Mouse (Mus musculus): ENCODE measurements around the gene Zdhhc6. TPM values are rescaled to one million over a fixed set of nuclear protein-coding genes. Genes with fewer than 3 reads are reported as not detected.

Zdhhc6 gene
- polyA plus RNA-seq, 1 experiment from 2014 or later: 111 TPM

GRCm38 (mm10) chr19:55292210-55292850 lies 23.5 kb downstream of the Zdhhc6 start:
- Histone ChIP-seq H3K4me3 (ENCODE audit: low read length) (no peak overlapping the region), H3K4me1 (ENCODE audit: insufficient read depth, low read length) (no peaks in the 10 kb centered on the region), H3K4me2 (replicated peaks; ENCODE audit: low read depth, low read length) (no peak overlapping the region), H3K27me3 (ENCODE audit: insufficient read depth, low read length) (no peaks in the 10 kb centered on the region), H3K36me3 (ENCODE audit: insufficient read depth, low read length) (peaks cover 52% of the 10 kb centered on the region), H3K9ac (replicated peaks; ENCODE audit: low read length) (no peak overlapping the region), H3K27ac (ENCODE audit: low read length) (no peak overlapping the region), H3K9me3 (ENCODE audit: low read length) (no peaks in the 10 kb centered on the region)
- 94% methylated on average over 2 of the region's 2 CpGs for WGBS
- ATAC-seq (ENCODE audit: low FRiP score, low TSS enrichment): no peak

GRCm38 (mm10) chr19:55290621-55291270 lies 25.1 kb downstream of the Zdhhc6 start:
- H3K9me3 ChIP-seq (ENCODE audit: low read length): no peaks in the 10 kb centered on the region
- no peak overlapping the region for H3K4me2 ChIP-seq (replicated peaks; ENCODE audit: low read depth, low read length)
- no peak overlapping the region for H3K9ac ChIP-seq (replicated peaks; ENCODE audit: low read length)
- no peak overlapping the region for H3K27ac ChIP-seq (ENCODE audit: low read length)
- no peaks in the 10 kb centered on the region for H3K27me3 ChIP-seq (ENCODE audit: insufficient read depth, low read length)
- H3K4me1 ChIP-seq (ENCODE audit: insufficient read depth, low read length): no peaks in the 10 kb centered on the region
- peaks cover 42% of the 10 kb centered on the region for H3K36me3 ChIP-seq (ENCODE audit: insufficient read depth, low read length)
- ATAC-seq (ENCODE audit: low FRiP score, low TSS enrichment): no peak
- WGBS: 88% methylated on average over 2 of the region's 2 CpGs
- no peak overlapping the region for H3K4me3 ChIP-seq (ENCODE audit: low read length)

- Histone ChIP-seq H3K4me1 (ENCODE audit: insufficient read depth, low read length) (no peaks in the 10 kb centered on the region), H3K27ac (ENCODE audit: low read length) (no peak overlapping the region), H3K9ac (replicated peaks; ENCODE audit: low read length) (no peak overlapping the region), H3K27me3 (ENCODE audit: insufficient read depth, low read length) (no peaks in the 10 kb centered on the region), H3K36me3 (ENCODE audit: insufficient read depth, low read length) (peaks cover 32% of the 10 kb centered on the region), H3K4me2 (replicated peaks; ENCODE audit: low read depth, low read length) (no peak overlapping the region), H3K9me3 (ENCODE audit: low read length) (no peaks in the 10 kb centered on the region), H3K4me3 (ENCODE audit: low read length) (no peak overlapping the region)
- no peak for ATAC-seq (ENCODE audit: low FRiP score, low TSS enrichment)
These were observed 26.9 kb downstream of the Zdhhc6 start for GRCm38 (mm10) chr19:55288974-55289373.

GRCm38 (mm10) chr19:55286034-55286433 lies 29.8 kb downstream of the Zdhhc6 start:
- Histone ChIP-seq H3K4me1 (ENCODE audit: insufficient read depth, low read length) (no peaks in the 10 kb centered on the region), H3K36me3 (ENCODE audit: insufficient read depth, low read length) (peaks cover 44% of the 10 kb centered on the region), H3K9me3 (ENCODE audit: low read length) (no peaks in the 10 kb centered on the region), H3K4me2 (replicated peaks; ENCODE audit: low read depth, low read length) (no peak overlapping the region), H3K27me3 (ENCODE audit: insufficient read depth, low read length) (no peaks in the 10 kb centered on the region), H3K4me3 (ENCODE audit: low read length) (no peak overlapping the region), H3K9ac (replicated peaks; ENCODE audit: low read length) (no peak overlapping the region), H3K27ac (ENCODE audit: low read length) (no peak overlapping the region)
- 87% methylated on average over 4 of the region's 4 CpGs for WGBS
- no peak for ATAC-seq (ENCODE audit: low FRiP score, low TSS enrichment)

DNA sequence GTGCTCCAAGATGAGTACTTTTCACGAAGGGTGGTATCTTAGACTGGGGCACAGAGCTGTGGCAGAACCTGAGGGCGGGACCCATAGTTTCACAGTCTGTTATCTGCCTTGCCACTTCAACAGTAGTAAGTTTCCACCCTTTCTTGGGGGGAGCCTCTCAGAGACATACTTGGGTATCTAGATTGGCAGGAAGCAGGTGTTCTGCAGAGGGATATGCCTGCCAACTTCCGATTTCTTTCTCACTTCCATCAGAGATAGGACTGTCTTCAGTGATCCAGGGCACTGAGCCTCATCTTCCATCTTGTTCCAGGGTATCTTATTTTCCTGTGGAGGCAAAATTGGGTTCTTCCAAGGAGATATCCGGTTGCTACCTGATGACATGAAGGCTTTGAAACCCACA lies 31.7 kb downstream of the Zdhhc6 start:
- H3K27ac ChIP-seq (ENCODE audit: low read length): no peak overlapping the region
- 93% methylated on average over 4 of the region's 4 CpGs for WGBS
- peaks cover 34% of the 10 kb centered on the region for H3K36me3 ChIP-seq (ENCODE audit: insufficient read depth, low read length)
- no peaks in the 10 kb centered on the region for H3K27me3 ChIP-seq (ENCODE audit: insufficient read depth, low read length)
- H3K9ac ChIP-seq (replicated peaks; ENCODE audit: low read length): no peak overlapping the region
- H3K4me2 ChIP-seq (replicated peaks; ENCODE audit: low read depth, low read length): no peak overlapping the region
- H3K9me3 ChIP-seq (ENCODE audit: low read length): no peaks in the 10 kb centered on the region
- H3K4me1 ChIP-seq (ENCODE audit: insufficient read depth, low read length): no peaks in the 10 kb centered on the region
- H3K4me3 ChIP-seq (ENCODE audit: low read length): no peak overlapping the region
- ATAC-seq (ENCODE audit: low FRiP score, low TSS enrichment): no peak

DNA sequence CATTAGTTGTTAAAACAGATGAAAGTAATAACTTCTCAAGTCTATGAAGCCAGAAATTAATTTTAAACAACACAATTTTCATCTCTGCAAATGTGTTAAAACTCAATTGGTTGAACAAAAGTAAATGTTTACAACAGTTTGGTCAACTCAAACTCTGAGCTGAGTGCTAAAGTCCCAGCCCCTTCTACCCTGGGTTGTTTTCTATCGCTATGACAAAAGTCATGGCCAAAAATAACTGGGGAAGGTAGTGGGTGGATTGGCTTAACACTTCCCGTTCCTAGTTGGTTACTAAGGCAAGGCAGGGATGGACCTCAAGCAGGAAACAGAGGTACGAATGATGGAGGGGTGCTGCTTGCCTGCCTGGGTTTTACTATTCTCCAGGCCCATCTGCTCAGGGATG lies 39.1 kb downstream of the Zdhhc6 start:
- no peaks in the 10 kb centered on the region for H3K9me3 ChIP-seq (ENCODE audit: low read length)
- 89% methylated on average over 3 of the region's 3 CpGs for WGBS
- H3K4me1 ChIP-seq (ENCODE audit: insufficient read depth, low read length): no peaks in the 10 kb centered on the region
- H3K9ac ChIP-seq (replicated peaks; ENCODE audit: low read length): no peak overlapping the region
- ATAC-seq (ENCODE audit: low FRiP score, low TSS enrichment): no peak
- no peak overlapping the region for H3K4me3 ChIP-seq (ENCODE audit: low read length)
- H3K36me3 ChIP-seq (ENCODE audit: insufficient read depth, low read length): peaks cover 16% of the 10 kb centered on the region
- H3K27me3 ChIP-seq (ENCODE audit: insufficient read depth, low read length): no peaks in the 10 kb centered on the region
- no peak overlapping the region for H3K27ac ChIP-seq (ENCODE audit: low read length)
- no peak overlapping the region for H3K4me2 ChIP-seq (replicated peaks; ENCODE audit: low read depth, low read length)

DNA sequence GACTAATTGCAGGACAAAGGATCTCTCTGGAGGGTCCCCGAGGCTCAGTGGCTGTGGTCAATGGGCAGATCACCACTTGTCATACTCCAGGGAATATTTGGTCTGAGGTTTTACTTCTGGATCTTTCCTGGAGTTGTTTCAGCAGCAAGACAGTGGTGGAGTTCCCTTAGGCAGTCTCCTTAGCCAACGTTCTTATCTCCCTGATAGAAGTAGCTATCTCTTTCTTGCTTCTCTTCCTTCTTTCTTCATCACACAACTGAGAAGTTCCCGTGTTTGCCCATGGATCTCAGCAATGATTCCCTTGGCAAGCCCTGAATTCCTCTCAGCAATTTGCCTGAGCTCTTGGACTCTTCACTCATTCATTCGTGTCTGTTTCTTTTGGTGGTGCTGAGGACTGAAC lies 39.7 kb downstream of the Zdhhc6 start:
- Histone ChIP-seq H3K4me1 (ENCODE audit: insufficient read depth, low read length) (no peaks in the 10 kb centered on the region; the same call in 1 of the 2 replicates), H3K36me3 (ENCODE audit: insufficient read depth, low read length) (peaks cover 10% of the 10 kb centered on the region), H3K4me3 (ENCODE audit: low read length) (no peak overlapping the region), H3K27me3 (ENCODE audit: insufficient read depth, low read length) (no peaks in the 10 kb centered on the region), H3K9me3 (ENCODE audit: low read length) (no peaks in the 10 kb centered on the region), H3K9ac (replicated peaks; ENCODE audit: low read length) (no peak overlapping the region), H3K4me2 (replicated peaks; ENCODE audit: low read depth, low read length) (no peak overlapping the region), H3K27ac (ENCODE audit: low read length) (no peak overlapping the region)
- WGBS: 84% methylated on average over 4 of the region's 4 CpGs
- ATAC-seq (ENCODE audit: low FRiP score, low TSS enrichment): no peak

DNA sequence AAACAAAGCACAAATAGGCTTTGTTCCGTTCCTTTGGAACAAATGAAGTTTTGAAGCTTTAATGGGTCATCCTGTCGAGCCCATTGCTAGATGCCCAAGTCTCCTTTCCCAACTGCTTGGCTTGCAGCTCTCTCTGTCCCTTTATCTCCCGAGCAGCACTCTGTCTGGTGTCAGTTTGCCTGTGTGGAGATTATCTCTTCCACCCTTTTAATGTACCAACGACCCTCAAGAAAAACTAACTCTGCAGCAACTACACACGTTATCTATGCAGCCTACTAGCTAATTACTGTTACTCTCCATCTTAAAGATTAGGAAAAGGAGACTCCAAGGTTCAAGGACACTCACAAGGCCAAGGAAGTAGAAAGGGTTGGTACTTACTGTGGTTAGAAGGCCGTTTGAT lies 42.5 kb downstream of the Zdhhc6 start:
- H3K4me3 ChIP-seq (ENCODE audit: low read length): no peak overlapping the region

GRCm38 (mm10) chr19:55271448-55271847 lies 44.4 kb downstream of the Zdhhc6 start:
- Histone ChIP-seq H3K27ac (ENCODE audit: low read length) (peak overlapping the region; percentile 66; the same call in 1 of the 2 replicates), H3K4me2 (replicated peaks; ENCODE audit: low read depth, low read length) (no peak overlapping the region), H3K4me3 (ENCODE audit: low read length) (no peak overlapping the region), H3K4me1 (ENCODE audit: insufficient read depth, low read length) (peaks cover 30% of the 10 kb centered on the region), H3K9me3 (ENCODE audit: low read length) (no peaks in the 10 kb centered on the region), H3K9ac (replicated peaks; ENCODE audit: low read length) (no peak overlapping the region), H3K36me3 (ENCODE audit: insufficient read depth, low read length) (peaks cover 8% of the 10 kb centered on the region), H3K27me3 (ENCODE audit: insufficient read depth, low read length) (no peaks in the 10 kb centered on the region)
- ATAC-seq (ENCODE audit: low FRiP score, low TSS enrichment): peak; percentile 73
- WGBS: 53% methylated on average over 3 of the region's 3 CpGs

More for the DNA sequence above, 42.5 kb downstream of the Zdhhc6 start:
- WGBS: 84% methylated on average over 6 of the region's 6 CpGs
- H3K4me2 ChIP-seq (replicated peaks; ENCODE audit: low read depth, low read length): no peak overlapping the region
- peaks cover 20% of the 10 kb centered on the region for H3K4me1 ChIP-seq (ENCODE audit: insufficient read depth, low read length)
- peaks cover 8% of the 10 kb centered on the region for H3K36me3 ChIP-seq (ENCODE audit: insufficient read depth, low read length)
- H3K27ac ChIP-seq (ENCODE audit: low read length): no peak overlapping the region
- H3K27me3 ChIP-seq (ENCODE audit: insufficient read depth, low read length): no peaks in the 10 kb centered on the region
- no peak overlapping the region for H3K9ac ChIP-seq (replicated peaks; ENCODE audit: low read length)
- no peaks in the 10 kb centered on the region for H3K9me3 ChIP-seq (ENCODE audit: low read length)
- no peak for ATAC-seq (ENCODE audit: low FRiP score, low TSS enrichment)

DNA sequence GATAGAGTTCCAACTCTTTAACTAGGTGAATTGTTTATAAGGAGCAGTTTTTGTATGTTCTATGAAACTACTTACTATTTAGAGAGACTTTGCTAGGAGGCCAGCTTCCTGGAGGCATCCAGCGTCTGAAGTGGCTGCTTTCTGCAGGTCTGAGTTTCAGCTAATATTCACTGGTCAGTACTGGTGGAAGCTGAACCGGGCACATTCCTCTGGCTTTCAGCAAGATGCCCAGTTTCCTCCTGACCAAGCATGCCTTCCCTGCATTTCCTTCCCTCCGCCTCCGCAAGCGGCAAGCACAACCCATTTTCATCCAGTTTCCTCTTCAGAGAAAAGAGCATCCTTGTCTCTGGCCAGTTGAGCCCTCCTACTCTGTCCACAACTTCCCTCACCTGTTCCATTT lies 46.8 kb downstream of the Zdhhc6 start:
- no peak overlapping the region for H3K4me2 ChIP-seq (replicated peaks; ENCODE audit: low read depth, low read length)
- peak overlapping the region; percentile 86 for H3K27ac ChIP-seq (ENCODE audit: low read length)
- H3K4me3 ChIP-seq (ENCODE audit: low read length): no peak overlapping the region
- no peak for ATAC-seq (ENCODE audit: low FRiP score, low TSS enrichment)
- peaks cover 31% of the 10 kb centered on the region for H3K4me1 ChIP-seq (ENCODE audit: insufficient read depth, low read length)
- H3K9ac ChIP-seq (replicated peaks; ENCODE audit: low read length): no peak overlapping the region
- H3K9me3 ChIP-seq (ENCODE audit: low read length): no peaks in the 10 kb centered on the region
- H3K36me3 ChIP-seq (ENCODE audit: insufficient read depth, low read length): peaks cover 8% of the 10 kb centered on the region
- 65% methylated on average over 5 of the region's 5 CpGs for WGBS
- H3K27me3 ChIP-seq (ENCODE audit: insufficient read depth, low read length): no peaks in the 10 kb centered on the region
